Mouse (Mus musculus) frontal cortex, postnatal 25 days (tissue): ENCODE measurements at regions not wholly inside any gene's neighbourhood (a gene's known extent, or its start where the extent isn't known, plus 50 kb on each side); places are given as distances from the start of the nearest gene placed in this dataset.
A peak's percentile ranks its signal among the peaks of the same experiment; 100 is the strongest.

Experiments used
- DNase-seq, 2 experiments: peaks; one replicate each; pipeline ENCODE4 v3.0.0; 2022; ENCODE audit warnings: low spot score in 2 of 2

- no peak for DNase-seq
Measured at GRCm38 (mm10) chr6:100517662-100518061, 153.3 kb downstream of the Shq1 start.

- DNase-seq = no peak
Measured at GRCm38 (mm10) chr6:100512676-100513075, 158.3 kb downstream of the Shq1 start.

GRCm38 (mm10) chr6:100510676-100511075 lies 160.3 kb downstream of the Shq1 start:
- no peak for DNase-seq

- no peak for DNase-seq
Measured at GRCm38 (mm10) chr6:100505506-100506247, 165.3 kb downstream of the Shq1 start.

GRCm38 (mm10) chr6:100502961-100503782 lies 167.8 kb downstream of the Shq1 start:
- no peak for DNase-seq

- no peak for DNase-seq
Measured at GRCm38 (mm10) chr6:100502139-100502538, 168.8 kb downstream of the Shq1 start.

- no peak for DNase-seq
Measured at GRCm38 (mm10) chr6:100500741-100501140, 170.2 kb downstream of the Shq1 start.

- DNase-seq = no peak
Measured at GRCm38 (mm10) chr6:100500060-100500459, 170.9 kb downstream of the Shq1 start.

GRCm38 (mm10) chr6:100498861-100499271 lies 172.1 kb downstream of the Shq1 start:
- no peak for DNase-seq

GRCm38 (mm10) chr6:100498126-100498525 lies 172.8 kb downstream of the Shq1 start:
- DNase-seq = no peak

GRCm38 (mm10) chr6:100496135-100496534 lies 174.8 kb downstream of the Shq1 start:
- no peak for DNase-seq

- DNase-seq = peak; percentile 10 to 12
Measured at GRCm38 (mm10) chr6:100495131-100495530, 175.8 kb downstream of the Shq1 start.

GRCm38 (mm10) chr6:100493558-100493957 lies 177.4 kb downstream of the Shq1 start:
- DNase-seq = no peak

GRCm38 (mm10) chr6:100491811-100492210 lies 179.1 kb downstream of the Shq1 start:
- DNase-seq = no peak

- no peak for DNase-seq
Measured at GRCm38 (mm10) chr6:100490920-100491712, 179.8 kb downstream of the Shq1 start.

- no peak for DNase-seq
Measured at GRCm38 (mm10) chr6:100483836-100484235, 187.1 kb downstream of the Shq1 start.

- no peak for DNase-seq
Measured at GRCm38 (mm10) chr6:100483084-100483810, 187.7 kb downstream of the Shq1 start.

- DNase-seq = no peak
Measured at GRCm38 (mm10) chr6:100482572-100482971, 188.4 kb downstream of the Shq1 start.

GRCm38 (mm10) chr6:100480525-100480924 lies 190.4 kb downstream of the Shq1 start:
- no peak for DNase-seq

GRCm38 (mm10) chr6:100479881-100480280 lies 191.1 kb downstream of the Shq1 start:
- no peak for DNase-seq

- no peak for DNase-seq
Measured at GRCm38 (mm10) chr6:100479455-100479854, 191.5 kb downstream of the Shq1 start.
